Mouse (Mus musculus) spleen, adult 12 weeks (tissue): ENCODE measurements around the gene D10Wsu102e.
"Not testable (repeated sequence)": the region's sequence is repeated elsewhere in the genome, so short reads cannot be mapped to it uniquely, and the experiment has no call there.

ENCODE experiments used
- DNase-seq: peaks from one replicate; pipeline ENCODE4 v3.0.0; 2022; ENCODE audit warnings: low spot score

Gene D10Wsu102e

DNA sequence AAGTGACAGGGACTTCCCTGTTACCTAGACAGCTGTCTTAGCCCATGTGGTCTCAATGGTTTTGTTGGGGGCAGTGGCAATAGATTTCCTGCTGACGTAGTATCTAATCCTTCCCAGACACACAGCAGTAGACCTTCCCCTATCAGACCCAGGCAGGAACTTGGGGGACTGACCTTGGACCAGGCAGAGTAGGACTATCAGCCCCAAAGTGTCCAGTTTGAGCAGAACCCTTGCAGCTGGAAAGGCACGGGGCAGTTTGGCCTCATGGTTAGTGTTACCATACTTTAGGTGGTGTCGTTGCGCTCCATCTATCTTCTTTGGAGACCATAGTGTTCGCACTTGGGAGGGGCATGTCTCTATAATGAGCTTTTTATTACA lies 13.7 kb upstream of the D10Wsu102e start:
- DNase-seq = no peak

DNA sequence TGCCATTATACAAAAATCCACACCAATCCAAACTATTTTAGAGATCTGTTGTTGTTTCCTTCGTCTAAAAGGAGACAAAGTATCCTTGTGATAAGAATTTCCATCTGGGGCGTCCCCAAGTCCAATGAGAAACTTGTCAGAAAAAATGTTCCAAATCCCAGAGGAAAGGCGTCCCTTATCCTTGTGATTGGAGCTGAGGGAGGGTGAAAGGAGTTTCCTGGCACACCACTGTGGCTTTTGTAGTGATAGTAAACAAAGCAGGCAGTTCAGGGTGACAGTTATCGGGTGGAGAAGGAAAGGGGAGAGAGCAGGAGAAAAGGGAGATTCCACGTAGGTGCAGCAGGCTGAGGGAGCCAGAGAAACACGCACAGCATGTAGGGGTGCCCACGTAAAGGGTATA lies 12.5 kb upstream of the D10Wsu102e start:
- DNase-seq = no peak

DNA sequence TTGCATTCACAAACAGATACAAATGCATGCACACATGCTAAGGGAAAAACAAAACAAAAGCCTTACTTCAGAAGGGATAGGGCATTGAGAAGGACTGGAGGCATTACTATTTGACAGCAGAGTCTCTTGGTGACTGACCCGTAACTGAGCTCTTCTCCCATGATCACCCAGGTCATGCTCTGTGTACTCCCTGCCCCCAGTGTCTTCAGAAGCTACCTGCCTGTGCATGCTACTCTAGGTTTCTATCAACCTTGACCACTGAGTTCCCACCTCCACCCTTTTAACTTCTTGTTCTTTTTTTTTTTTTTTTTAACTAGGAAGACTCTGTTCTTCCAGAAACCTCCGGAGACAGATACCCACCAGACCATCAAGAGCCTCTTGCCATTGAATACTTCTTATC lies 9.3 kb upstream of the D10Wsu102e start:
- no peak for DNase-seq

DNA sequence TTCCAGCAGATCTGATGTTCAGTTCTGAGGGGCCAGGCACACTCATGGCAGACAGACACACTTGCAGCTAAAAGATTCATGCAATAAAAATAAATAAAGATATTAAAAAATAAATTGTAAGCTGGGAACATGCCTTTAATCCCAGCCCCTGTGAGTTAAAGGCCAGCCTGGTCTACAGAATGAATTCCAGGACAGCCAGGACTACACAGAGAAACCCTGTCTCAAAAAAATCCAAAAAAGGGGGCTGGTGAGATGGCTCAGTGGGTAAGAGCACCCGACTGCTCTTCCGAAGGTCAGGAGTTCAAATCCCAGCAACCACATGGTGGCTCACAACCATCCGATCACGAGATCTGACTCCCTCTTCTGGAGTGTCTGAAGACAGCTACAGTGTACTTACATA lies 8.2 kb upstream of the D10Wsu102e start:
- not testable (repeated sequence) for DNase-seq

DNA sequence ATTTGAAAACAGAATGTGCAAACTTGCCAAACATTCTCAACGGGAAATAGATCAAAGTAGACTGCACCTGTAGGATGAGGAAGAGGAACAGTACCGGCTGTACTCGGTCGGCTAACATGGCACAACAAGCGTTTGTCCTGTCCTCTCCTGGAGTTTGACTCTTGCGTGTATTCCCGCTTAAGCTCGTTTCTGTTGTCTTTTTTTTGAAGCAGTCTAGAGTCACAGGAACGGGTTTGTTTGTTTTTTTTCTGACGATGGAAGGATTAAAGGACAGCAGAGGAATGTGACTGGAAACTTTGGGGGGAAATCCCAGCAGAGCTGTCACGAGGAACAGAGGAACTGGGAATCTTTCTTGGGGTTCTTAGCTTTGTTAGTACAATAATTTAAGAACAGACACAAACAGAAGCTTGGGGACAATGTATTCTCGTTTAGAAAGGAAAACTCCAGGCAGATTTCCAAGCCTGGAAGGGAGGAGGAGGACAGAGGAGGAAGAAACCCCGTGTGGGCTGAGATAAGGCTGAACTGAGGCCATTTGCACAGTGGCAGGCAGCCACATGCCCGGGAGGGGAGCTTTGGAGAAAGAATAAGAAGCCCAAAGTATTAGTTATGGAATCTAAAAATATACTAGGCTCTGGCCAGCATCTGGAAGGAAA lies 6.2 kb upstream of the D10Wsu102e start:
- no peak for DNase-seq

DNA sequence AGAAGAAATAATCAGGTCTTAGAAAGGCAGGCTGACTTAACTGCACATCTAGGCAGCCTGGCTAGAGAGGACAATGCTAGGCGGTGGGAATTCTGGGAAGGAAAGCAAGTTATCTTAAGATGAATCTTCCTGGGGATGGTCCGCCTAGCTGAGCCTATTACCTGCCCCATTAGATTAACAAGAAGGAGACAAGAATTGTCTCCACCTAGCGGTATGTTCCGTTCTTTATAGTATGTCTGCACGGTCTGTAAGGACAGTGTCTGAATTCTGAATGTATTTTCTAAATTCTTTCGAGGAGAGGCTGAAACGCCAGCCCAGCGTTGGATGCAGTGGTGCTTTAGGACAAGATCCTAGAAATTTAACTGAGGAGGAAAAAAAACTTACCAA lies 5.7 kb upstream of the D10Wsu102e start:
- DNase-seq = no peak

DNA sequence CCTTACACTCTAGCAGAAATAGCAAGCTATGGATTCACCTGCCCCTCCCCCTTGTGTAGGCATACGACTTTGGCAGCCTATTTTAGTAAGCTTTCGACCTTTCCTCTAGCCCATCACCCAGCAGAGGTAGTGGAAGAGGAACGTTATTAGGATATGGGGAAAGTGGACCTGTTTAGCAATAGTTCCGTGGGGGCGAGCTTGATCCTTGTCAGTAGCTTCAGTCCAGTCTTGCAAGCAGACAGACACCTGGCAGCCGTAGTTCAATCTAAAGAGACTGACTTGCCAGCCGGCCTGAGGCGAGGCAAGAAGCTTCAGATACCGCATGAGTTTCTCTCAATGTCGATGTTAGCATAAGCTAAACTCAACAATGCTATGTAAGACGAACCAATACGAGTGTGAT lies 3.6 kb upstream of the D10Wsu102e start:
- no peak for DNase-seq

DNA sequence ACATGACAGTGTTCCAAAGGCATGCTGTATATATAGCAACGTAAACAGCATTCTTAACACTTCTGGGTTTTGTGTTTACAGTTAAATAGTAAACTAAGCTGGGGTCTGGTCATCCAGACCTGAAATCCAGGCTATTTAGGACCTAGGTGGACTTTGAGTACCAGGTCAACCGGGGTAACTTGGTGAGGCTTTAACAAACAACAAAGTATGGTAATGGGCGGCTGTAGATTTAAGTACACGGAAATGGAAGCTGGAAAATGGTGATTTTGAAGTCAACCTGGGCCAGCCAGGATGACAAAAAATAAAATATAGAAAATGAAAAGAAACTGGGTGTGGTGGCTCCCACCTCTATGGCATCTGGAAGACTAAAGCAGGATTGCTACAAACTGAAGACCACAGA lies 570 bp upstream of the D10Wsu102e start:
- DNase-seq = no peak

DNA sequence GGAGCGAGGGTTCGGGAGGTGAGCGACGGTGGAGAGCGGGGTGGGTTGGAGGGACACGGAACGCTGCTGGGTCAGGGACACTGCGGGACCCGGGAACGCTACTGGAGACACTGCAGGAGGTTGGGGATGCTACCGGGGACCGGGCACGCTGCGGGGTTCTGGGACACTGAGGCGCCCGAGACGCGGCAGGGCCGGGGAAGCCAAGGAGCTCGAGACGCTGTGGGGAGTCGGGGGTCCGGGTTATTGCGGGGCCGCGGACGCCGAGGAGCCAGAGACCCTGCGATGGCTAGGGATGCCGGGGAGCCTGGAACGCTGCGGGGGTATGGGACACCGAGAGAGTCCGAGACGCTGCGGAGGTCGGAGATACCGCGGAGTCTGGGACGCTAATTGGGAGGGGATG lies 335 bp downstream of the D10Wsu102e start:
- DNase-seq = no peak

DNA sequence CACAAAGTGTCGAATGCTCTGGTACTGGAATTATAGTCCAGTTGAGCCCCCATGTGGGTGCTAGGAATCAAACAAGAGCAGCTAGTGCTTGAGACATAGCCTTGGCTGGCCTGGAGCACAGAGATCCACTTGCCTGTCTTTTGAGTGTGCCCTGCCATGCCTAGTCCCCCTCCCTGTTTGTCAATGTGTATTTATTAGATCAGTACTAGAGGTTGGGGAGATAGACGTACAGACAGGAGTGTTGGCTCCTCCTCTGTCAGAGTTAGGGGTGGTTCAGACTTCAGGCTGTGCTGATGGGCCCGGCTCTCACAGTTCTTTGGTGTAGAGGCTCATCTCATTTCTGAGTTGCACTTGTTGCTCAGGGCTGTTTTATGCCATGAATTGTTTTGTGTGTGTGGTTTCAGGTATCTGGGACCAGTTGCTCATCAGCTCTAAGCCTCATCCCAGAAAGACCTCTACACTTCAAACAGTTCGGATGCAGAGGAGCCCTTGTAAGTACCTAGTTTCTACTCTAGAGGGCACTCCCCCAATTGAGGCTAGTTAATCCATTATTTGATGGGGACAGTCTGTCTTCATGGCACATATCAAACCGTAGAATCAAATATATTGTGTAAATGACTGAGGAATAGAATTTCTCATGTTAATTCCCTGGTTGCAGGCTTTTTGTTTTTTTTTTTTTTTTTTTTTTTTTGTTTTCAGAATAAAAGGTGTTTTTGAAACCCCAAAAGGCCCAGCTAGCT lies 1.8 kb downstream of the D10Wsu102e start:
- DNase-seq = no peak

DNA sequence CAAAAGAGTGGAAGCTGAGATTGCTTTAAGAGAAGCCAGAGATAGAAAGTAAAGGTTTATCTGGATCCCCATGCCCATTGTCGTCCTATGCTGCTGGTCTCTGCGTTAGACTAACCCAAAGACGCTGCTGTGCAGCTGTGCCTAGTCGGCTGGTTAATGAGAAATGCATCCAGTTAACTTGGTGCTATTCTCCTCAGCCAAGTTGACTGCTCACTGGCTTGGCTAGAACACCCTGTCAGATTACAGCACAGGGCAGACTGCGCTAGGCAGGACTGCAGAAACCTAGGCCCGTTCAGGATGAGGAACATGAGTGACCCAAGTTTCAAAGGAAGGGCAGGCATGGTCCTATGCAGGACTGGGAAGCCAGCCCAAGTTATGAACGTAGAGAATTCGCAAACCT lies 3.4 kb downstream of the D10Wsu102e start:
- DNase-seq = no peak

DNA sequence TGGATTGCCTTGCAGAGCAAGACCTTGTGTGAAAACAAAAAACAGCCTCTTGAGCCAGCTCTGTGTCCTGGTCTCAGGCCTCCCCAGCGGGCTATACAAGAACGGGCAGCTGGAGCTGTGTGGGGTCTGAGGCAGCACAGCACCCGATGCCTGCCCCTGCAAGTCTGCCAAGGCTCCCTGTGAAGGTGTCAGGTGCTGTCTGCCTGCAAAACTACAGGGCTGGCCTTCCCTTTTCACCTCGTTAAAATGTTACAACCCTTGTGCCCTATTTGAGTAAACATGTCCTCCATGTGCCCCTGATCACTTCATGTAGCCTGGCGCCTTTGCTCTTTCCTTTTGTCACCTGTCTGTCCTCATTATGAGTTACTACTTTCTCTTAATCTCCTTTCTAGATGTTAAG lies 8.9 kb downstream of the D10Wsu102e start:
- no peak for DNase-seq

DNA sequence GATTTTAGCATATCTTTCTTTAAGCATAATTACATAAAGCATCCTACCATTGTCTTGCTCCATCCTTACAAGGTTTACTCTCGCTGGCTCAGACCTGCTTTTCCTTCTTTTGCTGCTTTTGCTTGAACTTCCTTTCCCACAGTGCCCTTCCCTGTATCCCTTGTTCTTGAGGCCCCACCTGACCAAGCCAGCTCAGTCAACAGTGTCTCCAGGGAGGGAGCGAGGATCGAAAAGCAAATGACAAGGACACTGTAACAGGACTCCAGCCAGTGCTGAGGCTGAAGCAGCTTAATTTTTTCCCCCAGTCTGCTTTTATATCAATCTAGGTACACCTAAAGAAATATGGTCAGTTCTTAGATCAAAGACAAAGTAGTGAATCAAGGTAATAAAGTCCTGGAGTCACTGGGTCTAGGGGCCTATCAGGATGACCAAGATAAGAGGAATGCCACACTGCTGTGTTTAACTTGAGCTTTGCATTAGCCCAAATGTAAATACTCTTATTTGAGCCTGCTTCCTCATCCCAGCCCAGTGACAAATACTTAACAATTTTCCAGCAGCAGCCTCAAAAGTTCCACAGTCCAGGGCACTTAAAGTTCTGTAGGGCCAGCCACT lies 14.1 kb downstream of the D10Wsu102e start:
- no peak for DNase-seq

DNA sequence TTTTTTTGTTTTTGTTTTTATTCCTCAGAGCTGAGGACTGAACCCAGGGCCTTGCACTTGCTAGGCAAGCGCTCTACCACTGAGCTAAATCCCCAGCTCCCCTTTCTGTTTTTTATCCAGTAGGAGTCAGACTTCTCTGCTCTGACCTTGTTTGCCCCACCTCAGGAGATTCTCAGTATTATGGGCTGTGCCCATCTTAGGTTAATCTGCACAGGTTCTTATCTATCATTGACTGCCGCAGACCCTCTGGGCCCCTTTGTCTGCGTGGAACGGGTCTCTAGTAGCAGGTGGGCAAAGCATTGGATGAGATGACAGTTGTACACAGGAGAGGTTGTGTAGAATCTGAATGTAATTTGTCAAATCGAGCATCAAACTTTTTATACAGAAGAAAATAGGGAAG lies 15.4 kb downstream of the D10Wsu102e start:
- DNase-seq = not testable (repeated sequence)

DNA sequence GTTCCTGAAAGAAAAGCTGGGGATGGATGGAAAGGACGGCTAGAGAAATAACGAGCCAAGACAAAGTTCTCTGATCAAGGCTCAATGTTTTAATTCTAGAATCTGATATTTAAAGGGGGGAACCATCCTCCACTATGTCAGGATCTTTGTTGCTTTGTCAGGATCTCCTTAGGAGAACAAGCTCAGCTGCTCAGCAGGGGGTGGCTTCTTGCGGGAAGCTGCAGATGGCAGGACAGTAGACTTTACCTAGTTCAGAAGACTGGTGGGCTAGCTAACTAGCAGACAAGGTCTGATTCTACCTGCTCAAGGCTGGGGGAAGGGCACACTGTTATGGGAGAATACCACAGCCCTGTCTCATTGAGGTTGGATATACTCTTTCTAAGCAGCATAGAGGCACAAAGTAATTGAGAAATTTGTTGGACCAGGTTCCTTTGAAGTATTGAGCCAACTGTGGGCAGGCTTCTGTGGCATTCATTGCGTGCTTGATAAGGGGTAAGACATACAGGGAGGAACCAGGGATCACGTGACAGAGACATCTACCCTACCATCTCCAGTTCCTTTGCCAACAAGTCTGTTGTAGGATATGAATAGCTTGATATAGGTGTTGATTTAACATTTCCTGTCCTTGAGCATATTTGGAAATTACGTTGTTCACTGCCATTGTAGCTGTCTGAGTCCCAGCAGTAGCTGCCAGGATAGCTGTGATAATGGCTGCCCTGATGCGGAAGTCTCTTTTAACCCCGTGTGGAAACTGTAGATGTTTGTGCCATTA lies 17.1 kb downstream of the D10Wsu102e start:
- DNase-seq = no peak

DNA sequence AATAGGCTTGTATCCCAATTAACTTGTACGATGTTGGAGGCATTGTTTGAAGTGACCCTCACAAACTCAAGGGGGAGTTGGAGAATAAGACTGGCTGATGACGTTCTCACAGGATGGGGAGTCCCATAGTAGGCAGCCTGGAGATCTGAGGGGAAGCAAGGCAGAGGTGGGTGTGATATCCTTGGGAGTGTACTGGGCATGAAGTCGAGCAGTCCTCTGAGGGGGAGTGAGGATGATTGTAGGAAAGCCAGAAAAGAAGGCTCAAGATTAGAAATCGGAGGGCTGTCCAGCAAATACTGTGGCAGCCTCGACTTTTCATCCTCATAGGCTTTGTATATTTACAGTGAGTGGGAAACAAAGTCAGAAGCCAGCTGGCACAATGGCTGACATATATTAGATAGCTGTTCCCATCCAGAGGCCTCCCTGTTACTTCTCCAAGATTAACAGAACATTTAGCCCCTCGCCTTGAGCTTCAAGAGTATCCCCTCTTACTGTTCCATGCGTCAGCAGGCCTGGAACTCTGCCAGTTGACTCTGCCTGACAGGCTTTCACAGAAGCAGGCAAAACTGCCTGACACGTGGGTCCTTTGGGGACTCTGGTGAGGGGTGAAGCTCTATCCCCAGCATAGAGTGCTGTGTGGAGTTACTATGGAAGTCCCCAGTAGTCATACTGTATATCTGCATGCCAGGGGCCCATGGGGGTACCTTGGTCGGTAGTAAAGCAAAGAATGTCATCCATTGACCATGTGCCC lies 18.2 kb downstream of the D10Wsu102e start:
- DNase-seq = no peak

DNA sequence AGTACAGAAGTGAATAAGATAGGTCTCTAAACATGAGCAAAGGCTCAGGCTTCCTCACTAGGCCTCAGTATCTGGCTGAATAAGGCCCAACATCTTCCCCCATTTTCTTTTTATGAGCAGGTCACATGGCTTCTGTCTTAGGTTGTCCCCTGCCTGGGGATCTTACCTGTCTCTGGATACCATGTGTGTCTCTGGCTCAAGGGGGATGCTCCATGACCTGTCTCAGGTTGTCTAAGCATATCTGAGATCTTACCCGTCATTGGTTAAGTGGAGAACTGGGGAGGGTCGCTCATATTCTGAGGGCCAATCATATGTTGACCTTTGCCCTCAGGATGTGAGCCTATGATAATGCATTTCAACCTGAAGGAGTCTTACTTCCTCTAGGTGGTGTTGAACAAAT lies 20.5 kb downstream of the D10Wsu102e start:
- no peak for DNase-seq

DNA sequence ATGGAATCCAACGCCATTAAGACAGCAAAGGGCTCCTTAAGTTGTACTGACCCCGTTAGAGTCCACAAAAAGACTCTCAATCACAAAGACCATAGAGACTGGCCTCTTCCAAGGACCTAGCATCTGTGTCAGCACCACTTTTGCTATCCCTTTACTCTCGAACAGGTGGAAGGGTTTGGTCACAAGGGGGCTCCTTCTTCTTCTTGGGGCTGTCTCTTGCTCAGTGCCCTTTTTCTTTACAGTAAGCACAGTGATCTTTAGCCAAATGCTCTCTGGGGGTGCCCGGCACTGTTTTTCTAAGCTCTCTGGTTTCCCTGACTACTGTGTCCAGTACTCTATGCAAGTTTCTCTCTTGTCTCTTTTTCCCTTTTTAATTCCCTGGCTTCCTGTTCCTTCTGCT lies 22.5 kb downstream of the D10Wsu102e start:
- DNase-seq = no peak

DNA sequence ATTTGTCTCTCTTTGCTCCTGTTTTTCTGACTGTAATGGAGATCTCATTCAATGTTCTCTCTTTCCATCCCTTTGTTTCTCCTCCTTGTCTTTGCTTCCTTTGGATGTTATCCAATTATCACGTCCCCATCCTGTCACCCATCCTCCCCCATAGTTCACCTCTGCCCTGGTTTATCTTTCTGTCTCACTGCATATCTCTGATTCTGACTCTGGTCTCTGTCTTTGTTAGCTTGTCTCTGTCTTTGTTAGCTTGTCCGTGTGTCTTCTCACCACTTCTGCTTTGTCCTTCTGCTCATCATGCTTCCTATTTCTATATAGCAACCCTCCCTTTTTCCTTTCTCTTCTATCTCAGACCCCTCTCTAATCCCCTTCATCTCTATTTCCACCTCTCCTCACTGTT lies 23.0 kb downstream of the D10Wsu102e start:
- DNase-seq = no peak

DNA sequence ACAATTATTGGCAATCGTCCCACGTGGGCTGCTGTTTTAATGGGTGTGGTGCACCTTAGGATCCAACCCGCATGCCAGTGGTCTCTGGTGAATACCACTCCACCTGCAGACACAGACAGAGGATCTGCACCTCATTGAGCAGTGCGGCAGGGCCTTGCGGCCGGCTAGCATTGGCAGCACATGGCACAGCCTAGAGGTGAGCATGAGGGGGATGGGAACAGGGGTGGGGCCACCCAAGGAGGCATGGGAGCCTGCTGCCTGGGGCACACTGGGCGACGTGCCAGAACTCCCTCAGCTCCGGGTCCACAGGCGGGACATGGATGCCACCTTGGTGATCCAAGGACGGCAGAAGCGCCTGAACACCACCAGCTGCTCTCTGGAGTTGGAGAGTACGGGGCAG lies 23.8 kb downstream of the D10Wsu102e start:
- no peak for DNase-seq

DNA sequence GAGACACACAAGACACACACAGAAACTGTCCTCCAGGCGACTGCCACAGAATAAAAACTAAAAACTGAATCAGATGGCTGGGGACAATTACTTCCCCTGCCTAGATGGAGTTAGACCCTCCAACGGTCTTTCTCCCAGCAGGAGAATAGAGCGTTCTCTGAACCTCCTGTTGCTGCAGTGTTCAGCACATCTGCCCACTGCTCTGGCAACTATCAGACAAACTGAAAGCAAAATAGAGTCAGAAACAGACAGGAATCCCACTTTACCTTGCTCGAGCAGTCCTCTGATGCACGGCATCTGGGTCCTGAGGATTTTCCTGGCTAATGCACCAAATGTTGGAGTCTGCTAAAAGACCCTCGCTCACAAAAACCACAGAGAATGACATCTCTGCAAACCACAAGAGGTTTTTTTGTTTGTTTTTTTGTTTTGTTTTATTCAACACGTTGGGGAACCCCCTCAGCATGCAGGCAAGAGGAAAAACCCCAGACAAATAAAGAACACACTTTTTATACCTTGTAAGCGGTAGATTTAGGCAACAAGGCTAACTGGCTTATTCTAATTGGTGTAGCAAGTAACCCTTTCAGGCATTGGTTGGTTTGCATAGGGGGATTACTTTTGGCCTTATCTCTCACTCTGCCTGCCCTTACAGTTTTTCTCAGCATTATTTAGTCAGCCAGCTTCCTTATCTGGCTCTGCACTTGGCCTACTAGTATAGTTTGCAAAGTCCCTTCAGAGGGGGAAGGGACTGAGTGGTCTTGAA lies 24.6 kb downstream of the D10Wsu102e start:
- DNase-seq = no peak
